Comparison of ENCODE assay signal across 12 mouse cellular contexts in genomic region chr2:72078140-72078521, GRCm38 (mm10).
A peak's percentile ranks its signal among the peaks of the same experiment; 100 is the strongest.
DNase-seq lines count a peak whose midpoint lies in the region; ATAC-seq and TF ChIP-seq lines count a peak whose summit lies in the region.
"Had no signal": no experiment of that assay in that cellular context is flagged by ENCODE, and none has a peak within 500 bp of the region (broad histone marks: within the 10 kb centered on the region; RNA-seq: fewer than 3 reads in every experiment).

No protein-coding gene starts in this region.

- peak; percentile 71 for ATAC-seq in lung, embryonic 16.5 days (ENCODE audit: low read depth)
- ATAC-seq: midbrain, embryonic 13.5 days had no signal

- no peak overlapping the region for H3K4me3 ChIP-seq in lung, embryonic 16.5 days (ENCODE audit: low read length)
- H3K4me3 ChIP-seq in olfactory bulb, adult 2 months (ENCODE audit: insufficient read depth, low read depth, low read length), result no peak overlapping the region
- H3K4me3 ChIP-seq: embryonic facial prominence, embryonic 13.5 days; heart, embryonic 15.5 days; midbrain, embryonic 13.5 days had no signal

- no peak for TF ChIP-seq CTCF in olfactory bulb, adult 2 months (IDR thresholded peaks at IDR 0.05; ENCODE audit: insufficient read depth, low read depth, low read length)

- no peak for DNase-seq in lung, postnatal 25 days (ENCODE audit: low spot score)
- DNase-seq in Muller cell, postnatal 12 days (ENCODE audit: inconsistent ontology term), result peak; percentile 86
- peak; percentile 34 for DNase-seq in c-Kit-positive CD71-negative TER-119-negative erythroid progenitor cells, embryonic 14.5 days (ENCODE audit: low read depth)
- DNase-seq in right cerebral cortex, postnatal 4 days, result no peak
- no peak for DNase-seq in left cerebral cortex, postnatal 25 days (ENCODE audit: low spot score in 2 of 2)
- DNase-seq: lung, embryonic 14.5 days; thymus, postnatal 36 days had no signal

- H3K27ac ChIP-seq in lung, embryonic 16.5 days (ENCODE audit: low read length), result no peak overlapping the region
- peak overlapping the region; percentile 64 for H3K27ac ChIP-seq in olfactory bulb, adult 2 months (ENCODE audit: insufficient read depth, low read depth, low read length)
- H3K27ac ChIP-seq: embryonic facial prominence, embryonic 13.5 days; heart, embryonic 15.5 days; midbrain, embryonic 13.5 days had no signal

- no peaks in the 10 kb centered on the region for H3K36me3 ChIP-seq in lung, embryonic 16.5 days (ENCODE audit: control insufficient read depth, insufficient read depth, low read length)
- H3K36me3 ChIP-seq: embryonic facial prominence, embryonic 13.5 days; heart, embryonic 15.5 days; midbrain, embryonic 13.5 days had no signal

- no peak overlapping the region for H3K4me2 ChIP-seq in lung, embryonic 16.5 days (ENCODE audit: low read depth, low read length)
- H3K4me2 ChIP-seq: embryonic facial prominence, embryonic 13.5 days; heart, embryonic 15.5 days; lung, embryonic 14.5 days; midbrain, embryonic 13.5 days had no signal

- no peaks in the 10 kb centered on the region for H3K27me3 ChIP-seq in lung, embryonic 16.5 days (ENCODE audit: control insufficient read depth, insufficient read depth, low read depth, low read length)
- H3K27me3 ChIP-seq: embryonic facial prominence, embryonic 13.5 days; heart, embryonic 15.5 days; midbrain, embryonic 13.5 days had no signal

- TF ChIP-seq POLR2A in olfactory bulb, adult 2 months (IDR thresholded peaks at IDR 0.05; ENCODE audit: insufficient read depth, low read depth, low read length), result no peak

- H3K9ac ChIP-seq in lung, embryonic 16.5 days (ENCODE audit: low read length), result no peak overlapping the region
- H3K9ac ChIP-seq: embryonic facial prominence, embryonic 13.5 days; heart, embryonic 15.5 days; lung, embryonic 14.5 days; midbrain, embryonic 13.5 days had no signal

- H3K9me3 ChIP-seq in lung, embryonic 16.5 days (ENCODE audit: control insufficient read depth, low read length), result no peaks in the 10 kb centered on the region
- H3K9me3 ChIP-seq: embryonic facial prominence, embryonic 13.5 days; heart, embryonic 15.5 days; midbrain, embryonic 13.5 days had no signal

- 73% methylated on average over 6 of the region's 6 CpGs for WGBS in lung, embryonic 16.5 days
- 28% methylated on average over 6 of the region's 6 CpGs for WGBS in olfactory bulb, adult 2 months

- intact Hi-C loops in left cerebral cortex, postnatal 25 days (cut with DNase I), result no loop called here

- peaks cover 5% of the 10 kb centered on the region for H3K4me1 ChIP-seq in lung, embryonic 16.5 days (replicated peaks; ENCODE audit: control insufficient read depth, insufficient read depth, low read length)
- H3K4me1 ChIP-seq in olfactory bulb, adult 2 months (ENCODE audit: control insufficient read depth, insufficient read depth, low read length), result peaks cover 21% of the 10 kb centered on the region
- H3K4me1 ChIP-seq: embryonic facial prominence, embryonic 13.5 days had no signal

Comparison
In these comparisons a context has a peak if more than half of its experiments do, and no peak if none do; other contexts are left out.
1. DNase-seq: peak in Muller cell, postnatal 12 days (single experiment) and c-Kit-positive CD71-negative TER-119-negative erythroid progenitor cells, embryonic 14.5 days (single experiment); none in lung, postnatal 25 days (single experiment), right cerebral cortex, postnatal 4 days (single experiment) and left cerebral cortex, postnatal 25 days (0 of 2).